Mouse (Mus musculus) monocyte, adult 5-6 weeks (primary cell): ENCODE measurements around the gene Fem1b. TPM values are rescaled to one million over a fixed set of nuclear protein-coding genes. Genes with fewer than 3 reads are reported as not detected.
A peak's percentile ranks its signal among the peaks of the same experiment; 100 is the strongest.
"Not testable (repeated sequence)": the region's sequence is repeated elsewhere in the genome, so short reads cannot be mapped to it uniquely, and the experiment has no call there.

Source experiments
- ATAC-seq: fragments of 153-309, 156-312 bp; replicated peaks from 2 replicates; pipeline ENCODE4 v1.8.0; 2017; ENCODE audit warnings: mild to moderate bottlenecking; ENCODE audit not compliant: low TSS enrichment, insufficient number of reproducible peaks, severe bottlenecking, poor library complexity, low FRiP score
- total RNA-seq: library from RNA; stranded (forward); fragments of 200-1000, 200-491, 200-594 nt; gene quantifications from 3 replicates; pipeline ENCODE4 v1.2.3, GENCODE M21; 2017

Gene Fem1b
- total RNA-seq, 1 experiment from 2014 or later = 17.9 TPM

- ATAC-seq = no peak
Measured at GRCm38 (mm10) chr9:62829877-62830276, 18.1 kb upstream of the Fem1b start.

GRCm38 (mm10) chr9:62828662-62829086 lies 16.9 kb upstream of the Fem1b start:
- peak; percentile 99 for ATAC-seq

GRCm38 (mm10) chr9:62827939-62828652 lies 16.4 kb upstream of the Fem1b start:
- no peak for ATAC-seq

- no peak for ATAC-seq
Measured at GRCm38 (mm10) chr9:62826456-62826855, 14.7 kb upstream of the Fem1b start.

GRCm38 (mm10) chr9:62825791-62826393 lies 14.2 kb upstream of the Fem1b start:
- no peak for ATAC-seq

- no peak for ATAC-seq
Measured at GRCm38 (mm10) chr9:62821811-62822210, 10.1 kb upstream of the Fem1b start.

GRCm38 (mm10) chr9:62820829-62821228 lies 9.1 kb upstream of the Fem1b start:
- no peak for ATAC-seq

GRCm38 (mm10) chr9:62819910-62820309 lies 8.2 kb upstream of the Fem1b start:
- not testable (repeated sequence) for ATAC-seq

GRCm38 (mm10) chr9:62819494-62819893 lies 7.8 kb upstream of the Fem1b start:
- no peak for ATAC-seq

GRCm38 (mm10) chr9:62817828-62818614 lies 6.3 kb upstream of the Fem1b start:
- ATAC-seq = no peak

- no peak for ATAC-seq
Measured at GRCm38 (mm10) chr9:62817099-62817571, 5.4 kb upstream of the Fem1b start.

GRCm38 (mm10) chr9:62816323-62817098 lies 4.8 kb upstream of the Fem1b start:
- ATAC-seq = no peak

GRCm38 (mm10) chr9:62814751-62815150 lies 3.0 kb upstream of the Fem1b start:
- ATAC-seq = no peak

GRCm38 (mm10) chr9:62812216-62813049 lies 699 bp upstream of the Fem1b start:
- ATAC-seq = no peak

GRCm38 (mm10) chr9:62810543-62811515 lies 905 bp downstream of the Fem1b start:
- ATAC-seq = peak; percentile 41; the same call in 1 of the 2 replicates

- ATAC-seq = no peak
Measured at GRCm38 (mm10) chr9:62810095-62810494, 1.6 kb downstream of the Fem1b start.

GRCm38 (mm10) chr9:62799218-62799617 lies 12.5 kb downstream of the Fem1b start:
- not testable (repeated sequence) for ATAC-seq
